Mouse (Mus musculus): Measurements from ENCODE around the gene Rab5if. TPM values are rescaled to one million over a fixed set of nuclear protein-coding genes. Genes with fewer than 3 reads are reported as not detected.
A peak's percentile ranks its signal among the peaks of the same experiment; 100 is the strongest.
"Not testable (repeated sequence)": the region's sequence is repeated elsewhere in the genome, so short reads cannot be mapped to it uniquely, and the experiment has no call there.

Gene Rab5if
- 73.0 and 80.2 TPM in 2 replicates for polyA plus RNA-seq (2012; rRNA removed)

DNA sequence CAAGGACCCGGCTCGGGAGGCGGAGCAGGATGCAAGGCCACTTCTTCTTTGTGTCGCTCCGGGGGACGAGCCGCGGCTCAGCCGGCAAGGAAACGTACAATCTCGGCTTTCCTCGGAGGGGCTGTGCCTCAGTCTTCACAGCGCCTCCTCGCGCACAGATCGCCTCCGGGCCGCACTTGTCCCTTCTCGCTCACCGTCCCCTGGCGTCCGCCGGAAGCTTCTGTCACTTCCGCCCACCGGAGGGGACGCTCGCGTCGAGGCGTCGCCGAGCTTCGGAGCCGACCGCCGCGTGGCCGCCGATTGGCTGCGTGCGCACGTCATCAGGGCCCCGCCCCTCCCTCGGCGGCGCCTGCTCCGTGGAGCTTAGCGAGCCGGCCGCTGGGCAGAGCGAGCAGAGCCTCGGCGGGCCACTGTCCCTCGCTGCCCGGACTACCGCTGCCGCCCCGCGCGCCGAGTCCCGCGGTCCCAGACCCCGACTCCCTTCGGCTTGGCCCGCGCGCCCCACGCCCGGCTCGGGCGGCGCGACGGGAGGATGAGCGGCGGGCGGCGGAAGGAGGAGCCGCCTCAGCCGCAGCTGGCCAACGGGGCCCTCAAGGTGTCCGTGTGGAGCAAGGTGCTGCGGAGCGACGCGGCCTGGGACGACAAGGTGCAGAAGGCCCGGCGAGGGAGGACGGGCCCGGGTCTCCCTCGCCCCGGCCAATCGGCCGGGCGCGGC lies at the start of gene Rab5if:
Gene Rab5if, plus strand, starts transcription at position 357 of the 715 bp plus-strand sequence.
- TF ChIP-seq CTCF (IDR thresholded peaks at IDR 0.05; ENCODE audit: control insufficient read depth, insufficient read depth, insufficient replicate concordance, low read depth, low read length) (peak; percentile 5), POLR2A (IDR thresholded peaks at IDR 0.05; ENCODE audit: control insufficient read depth, low read depth, low read length) (peak; percentile 71)
- peak within 1 kb of the TSS; percentile 99 for H3K4me3 ChIP-seq (ENCODE audit: control insufficient read depth, low read depth, low read length)
- H3K4me1 ChIP-seq (ENCODE audit: control insufficient read depth, insufficient read depth, low read length), result peaks cover 10% of the 10 kb centered on the region
- no peaks in the 10 kb centered on the region for H3K27me3 ChIP-seq (ENCODE audit: control insufficient read depth, insufficient read depth, low read length)
- H3K27ac ChIP-seq (ENCODE audit: control insufficient read depth, insufficient read depth, low read depth, low read length), result peak within 1 kb of the TSS; percentile 98
- peaks cover 5% of the 10 kb centered on the region for H3K36me3 ChIP-seq (ENCODE audit: control insufficient read depth, insufficient read depth, low read length)

DNA sequence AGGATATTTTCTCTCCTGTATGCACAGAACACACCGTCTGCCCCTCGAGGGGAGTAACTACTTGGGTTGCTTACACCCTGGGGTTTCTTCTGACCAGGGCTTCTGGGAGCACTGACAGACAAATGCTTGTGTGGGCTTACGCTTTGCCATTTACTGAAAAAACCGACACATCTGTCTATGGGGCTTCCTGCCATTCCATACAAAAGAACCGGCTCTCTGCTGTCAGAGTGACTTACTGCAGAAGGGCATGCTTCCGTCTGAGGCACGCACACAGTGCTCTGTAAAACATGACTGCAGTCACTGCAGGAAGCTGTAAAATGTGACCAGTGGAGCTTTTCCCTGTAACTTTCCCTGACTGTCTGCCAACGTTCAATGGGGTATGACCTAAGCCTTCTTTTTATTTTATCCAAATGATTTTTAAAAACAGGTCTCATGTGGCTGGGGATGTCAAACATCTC lies 48.6 kb upstream of the Rab5if start:
- Histone ChIP-seq H3K36me3 (ENCODE audit: control insufficient read depth, insufficient read depth, low read length) (no peaks in the 10 kb centered on the region), H3K4me1 (ENCODE audit: control insufficient read depth, insufficient read depth, low read length) (peaks cover 7% of the 10 kb centered on the region), H3K27ac (ENCODE audit: control insufficient read depth, insufficient read depth, low read depth, low read length) (no peak overlapping the region), H3K4me3 (ENCODE audit: control insufficient read depth, low read depth, low read length) (no peak overlapping the region), H3K27me3 (ENCODE audit: control insufficient read depth, insufficient read depth, low read length) (no peaks in the 10 kb centered on the region)
- TF ChIP-seq POLR2A (IDR thresholded peaks at IDR 0.05; ENCODE audit: control insufficient read depth, low read depth, low read length), result no peak

DNA sequence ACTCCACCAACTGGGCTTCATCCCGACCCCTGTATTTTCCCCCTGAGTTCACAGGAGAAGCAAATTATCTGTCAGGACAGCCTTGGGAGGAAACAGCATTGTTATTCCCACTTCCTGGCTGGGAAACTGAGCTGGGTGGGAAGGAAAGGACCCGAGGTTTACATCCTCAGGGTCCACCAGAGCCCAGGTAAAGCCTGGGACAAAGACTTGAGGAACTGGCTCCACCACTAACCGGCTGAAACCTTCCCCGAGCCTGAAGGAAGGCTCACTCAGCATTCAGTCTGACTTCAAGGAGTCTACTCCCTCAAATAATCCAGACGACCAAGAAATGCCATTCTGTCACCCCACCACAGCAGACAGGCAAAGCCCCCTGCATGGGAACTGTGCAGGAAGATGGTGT lies 48.0 kb upstream of the Rab5if start:
- Histone ChIP-seq H3K27me3 (ENCODE audit: control insufficient read depth, insufficient read depth, low read length) (no peaks in the 10 kb centered on the region), H3K4me1 (ENCODE audit: control insufficient read depth, insufficient read depth, low read length) (peaks cover 2% of the 10 kb centered on the region), H3K36me3 (ENCODE audit: control insufficient read depth, insufficient read depth, low read length) (no peaks in the 10 kb centered on the region), H3K4me3 (ENCODE audit: control insufficient read depth, low read depth, low read length) (no peak overlapping the region), H3K27ac (ENCODE audit: control insufficient read depth, insufficient read depth, low read depth, low read length) (no peak overlapping the region)
- no peak for TF ChIP-seq CTCF (IDR thresholded peaks at IDR 0.05; ENCODE audit: control insufficient read depth, insufficient read depth, insufficient replicate concordance, low read depth, low read length)
- TF ChIP-seq POLR2A (IDR thresholded peaks at IDR 0.05; ENCODE audit: control insufficient read depth, low read depth, low read length), result no peak

DNA sequence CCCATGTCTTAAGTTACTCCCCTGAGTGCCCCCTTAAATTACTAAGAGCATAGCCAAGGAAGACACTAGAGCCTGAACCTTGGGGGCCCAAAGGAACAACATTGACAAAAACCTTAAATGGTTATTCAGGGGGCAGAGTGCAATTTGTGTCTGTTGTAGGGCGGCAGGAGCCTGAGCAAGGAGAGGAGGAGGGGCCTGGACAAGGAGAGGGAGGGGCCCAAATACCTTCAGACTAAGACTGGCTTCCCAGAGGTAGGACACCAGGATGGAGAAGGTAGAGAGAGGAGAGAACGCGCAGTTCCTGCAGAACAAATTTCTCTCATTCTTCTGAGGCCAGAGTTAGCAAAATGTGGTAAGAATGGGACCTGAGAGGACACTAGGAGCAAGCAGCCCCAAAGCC lies 47.5 kb upstream of the Rab5if start:
- Histone ChIP-seq H3K36me3 (ENCODE audit: control insufficient read depth, insufficient read depth, low read length) (no peaks in the 10 kb centered on the region), H3K27me3 (ENCODE audit: control insufficient read depth, insufficient read depth, low read length) (no peaks in the 10 kb centered on the region), H3K4me3 (ENCODE audit: control insufficient read depth, low read depth, low read length) (no peak overlapping the region), H3K4me1 (ENCODE audit: control insufficient read depth, insufficient read depth, low read length) (no peaks in the 10 kb centered on the region), H3K27ac (ENCODE audit: control insufficient read depth, insufficient read depth, low read depth, low read length) (no peak overlapping the region)
- TF ChIP-seq CTCF (IDR thresholded peaks at IDR 0.05; ENCODE audit: control insufficient read depth, insufficient read depth, insufficient replicate concordance, low read depth, low read length) (no peak), POLR2A (IDR thresholded peaks at IDR 0.05; ENCODE audit: control insufficient read depth, low read depth, low read length) (no peak)

DNA sequence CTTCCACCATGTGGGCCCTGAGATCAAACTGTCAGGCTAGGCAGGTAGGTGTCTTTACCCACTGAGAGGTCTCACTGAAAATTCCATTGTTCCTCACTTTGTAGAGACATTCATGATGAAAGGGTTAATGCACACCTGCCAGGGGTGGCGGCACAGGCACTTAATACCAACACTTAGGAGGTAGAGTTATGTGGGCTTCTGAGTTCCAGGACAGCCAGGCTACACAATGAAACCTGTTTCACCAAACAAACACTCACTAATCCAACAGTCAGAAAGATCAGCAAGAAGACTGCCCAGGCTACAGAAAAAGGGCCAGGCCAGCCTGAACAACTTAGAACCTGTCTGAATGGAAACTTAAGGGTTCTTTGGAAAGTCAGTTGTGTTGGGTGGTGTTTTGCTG lies 46.8 kb upstream of the Rab5if start:
- Histone ChIP-seq H3K4me1 (ENCODE audit: control insufficient read depth, insufficient read depth, low read length) (no peaks in the 10 kb centered on the region), H3K4me3 (ENCODE audit: control insufficient read depth, low read depth, low read length) (no peak overlapping the region), H3K36me3 (ENCODE audit: control insufficient read depth, insufficient read depth, low read length) (no peaks in the 10 kb centered on the region), H3K27me3 (ENCODE audit: control insufficient read depth, insufficient read depth, low read length) (no peaks in the 10 kb centered on the region), H3K27ac (ENCODE audit: control insufficient read depth, insufficient read depth, low read depth, low read length) (no peak overlapping the region)
- TF ChIP-seq CTCF (IDR thresholded peaks at IDR 0.05; ENCODE audit: control insufficient read depth, insufficient read depth, insufficient replicate concordance, low read depth, low read length), result no peak

DNA sequence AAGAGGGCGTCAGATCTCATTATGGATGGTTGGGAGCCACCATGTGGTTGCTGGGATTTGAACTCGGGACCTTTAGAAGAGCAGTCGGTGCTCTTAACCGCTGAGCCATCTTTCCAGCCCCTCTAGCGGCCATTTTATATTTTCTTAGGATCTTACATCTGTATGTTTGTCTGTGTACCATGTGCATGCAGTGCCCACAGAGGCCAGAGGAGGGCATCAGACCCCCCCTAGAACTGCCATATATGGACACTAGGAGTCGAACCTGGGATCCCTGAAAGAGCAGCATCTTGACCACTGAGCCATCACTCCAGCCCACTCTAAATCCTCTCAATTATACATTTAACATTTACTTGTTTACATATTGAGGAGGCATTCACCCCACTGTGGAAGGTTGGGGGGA lies 37.8 kb upstream of the Rab5if start:
- H3K4me3 ChIP-seq (ENCODE audit: control insufficient read depth, low read depth, low read length); H3K27me3 ChIP-seq (ENCODE audit: control insufficient read depth, insufficient read depth, low read length); H3K4me1 ChIP-seq (ENCODE audit: control insufficient read depth, insufficient read depth, low read length); H3K36me3 ChIP-seq (ENCODE audit: control insufficient read depth, insufficient read depth, low read length); H3K27ac ChIP-seq (ENCODE audit: control insufficient read depth, insufficient read depth, low read depth, low read length): not testable (repeated sequence)

DNA sequence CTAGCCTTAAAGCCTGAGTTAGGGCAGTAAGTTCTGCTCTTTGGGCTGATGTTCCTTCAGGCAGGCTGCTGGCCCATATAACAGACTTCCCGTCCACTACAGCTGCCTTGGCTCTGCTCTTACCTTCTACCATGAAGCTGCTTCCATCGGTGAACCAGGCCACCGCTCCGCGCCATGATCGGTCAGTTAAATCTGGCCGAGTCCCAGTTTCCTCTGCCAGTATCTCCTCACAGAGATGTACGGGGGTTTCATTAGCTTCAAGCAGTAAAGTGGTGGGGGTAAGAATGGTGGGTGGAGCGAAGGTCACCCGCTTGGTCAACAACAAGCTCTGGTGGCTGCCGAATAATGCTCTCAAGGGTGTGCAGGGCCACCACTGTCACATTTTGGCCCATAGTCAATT lies 28.6 kb upstream of the Rab5if start:
- peaks cover 2% of the 10 kb centered on the region for H3K4me1 ChIP-seq (ENCODE audit: control insufficient read depth, insufficient read depth, low read length)
- H3K27ac ChIP-seq (ENCODE audit: control insufficient read depth, insufficient read depth, low read depth, low read length), result no peak overlapping the region
- H3K36me3 ChIP-seq (ENCODE audit: control insufficient read depth, insufficient read depth, low read length), result no peaks in the 10 kb centered on the region
- no peak for TF ChIP-seq CTCF (IDR thresholded peaks at IDR 0.05; ENCODE audit: control insufficient read depth, insufficient read depth, insufficient replicate concordance, low read depth, low read length)
- TF ChIP-seq POLR2A (IDR thresholded peaks at IDR 0.05; ENCODE audit: control insufficient read depth, low read depth, low read length), result no peak
- H3K4me3 ChIP-seq (ENCODE audit: control insufficient read depth, low read depth, low read length), result no peak overlapping the region
- no peaks in the 10 kb centered on the region for H3K27me3 ChIP-seq (ENCODE audit: control insufficient read depth, insufficient read depth, low read length)

DNA sequence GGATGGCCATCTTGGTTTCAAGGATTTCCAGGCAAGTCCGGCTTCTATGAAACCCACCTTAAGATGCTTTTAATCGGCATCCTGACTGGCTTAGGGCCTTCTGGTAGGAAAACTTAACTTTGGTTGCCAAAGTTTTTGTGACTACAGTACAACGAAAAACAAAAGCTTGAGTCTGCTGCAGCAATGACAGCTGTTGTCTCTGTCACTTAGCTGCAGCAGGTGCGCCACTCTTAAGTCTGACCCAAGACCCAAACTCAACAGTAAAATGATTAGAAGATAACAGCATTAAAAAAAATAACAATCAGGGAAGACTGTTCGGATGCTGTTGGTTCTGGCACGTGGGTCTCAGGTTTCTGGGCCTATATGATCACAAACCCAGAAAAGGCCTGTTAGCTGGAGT lies 24.1 kb upstream of the Rab5if start:
- no peak for TF ChIP-seq POLR2A (IDR thresholded peaks at IDR 0.05; ENCODE audit: control insufficient read depth, low read depth, low read length)
- TF ChIP-seq CTCF (IDR thresholded peaks at IDR 0.05; ENCODE audit: control insufficient read depth, insufficient read depth, insufficient replicate concordance, low read depth, low read length), result no peak

More for the DNA sequence above, 24.1 kb upstream of the Rab5if start:
- Histone ChIP-seq H3K27me3 (ENCODE audit: control insufficient read depth, insufficient read depth, low read length) (no peaks in the 10 kb centered on the region), H3K4me1 (ENCODE audit: control insufficient read depth, insufficient read depth, low read length) (peaks cover 27% of the 10 kb centered on the region), H3K36me3 (ENCODE audit: control insufficient read depth, insufficient read depth, low read length) (no peaks in the 10 kb centered on the region), H3K27ac (ENCODE audit: control insufficient read depth, insufficient read depth, low read depth, low read length) (no peak overlapping the region), H3K4me3 (ENCODE audit: control insufficient read depth, low read depth, low read length) (no peak overlapping the region)

Data from testis, adult 2 months (tissue).